Mouse (Mus musculus) MEL (cell line): ENCODE results near the gene Axl.

Experiments used
- GABPA ChIP-seq: IDR thresholded peaks from 2 replicates; pipeline ENCODE4 v1.6.1; 2012; ENCODE audit warnings: low read depth, mild to moderate bottlenecking, inconsistent platforms, low read length, improper control_type of control experiment, moderate library complexity
- ZNF384 ChIP-seq: IDR thresholded peaks from 2 replicates; pipeline ENCODE4 v1.6.1; 2012; ENCODE audit warnings: low read depth, mild to moderate bottlenecking, inconsistent platforms, low read length, improper control_type of control experiment

GRCm38 (mm10) chr7:25814711-25815110 is 26.2 kb upstream of the Axl start:
- TF ChIP-seq ZNF384 (no peak), GABPA (no peak)
